Mouse (Mus musculus): ENCODE measurements around the gene Trmt13.

DNA sequence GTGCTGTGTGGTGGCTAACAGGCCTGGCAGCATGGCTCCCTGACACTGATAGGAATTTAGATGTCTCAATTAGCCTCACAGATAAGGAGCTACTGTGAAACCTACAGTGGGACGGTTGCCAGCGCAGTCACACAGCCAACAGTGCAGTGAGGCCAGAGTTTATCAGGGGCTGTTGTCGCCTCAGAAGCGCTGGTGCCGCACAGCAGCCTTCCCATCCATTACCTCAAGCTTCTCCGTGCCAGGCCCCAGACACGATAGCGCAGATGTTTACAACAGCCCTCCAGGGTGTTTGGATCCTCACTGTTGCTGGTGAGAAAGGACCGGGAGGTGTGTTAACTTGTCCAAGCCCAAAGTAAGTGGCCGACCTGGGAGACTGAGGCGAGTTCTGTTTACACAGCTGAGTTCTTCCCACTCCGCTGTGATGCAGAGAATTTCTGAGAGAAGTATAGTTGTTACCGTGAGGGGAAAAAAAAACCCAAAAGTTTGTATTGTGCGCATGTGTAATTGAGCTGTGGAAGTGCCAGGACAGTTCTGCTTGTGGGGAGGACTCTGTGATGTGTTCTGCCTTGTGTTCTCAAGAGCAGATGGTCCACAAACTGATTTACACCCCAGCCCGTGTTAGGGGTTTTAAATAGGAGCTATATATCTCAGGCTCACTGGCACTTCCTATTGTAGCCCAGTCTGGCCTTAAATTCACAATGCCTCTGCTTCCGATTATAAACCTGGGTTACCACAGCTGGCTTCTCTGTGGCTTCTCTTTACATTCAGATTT, 77.8 kb downstream of the Trmt13 start:
- TF ChIP-seq CTCF (IDR thresholded peaks at IDR 0.05; ENCODE audit: borderline replicate concordance, extremely low read depth, insufficient read depth, insufficient read length) (no peak), POLR2A (IDR thresholded peaks at IDR 0.05; ENCODE audit: borderline replicate concordance, extremely low read depth, insufficient read depth, insufficient read length, poor library complexity, severe bottlenecking) (no peak)
